Mouse (Mus musculus) stomach, postnatal 0 days (tissue): Measurements from ENCODE around the gene Sept9. TPM values are rescaled to one million over a fixed set of nuclear protein-coding genes. Genes with fewer than 3 reads are reported as not detected.
A peak's percentile ranks its signal among the peaks of the same experiment; 100 is the strongest.

ENCODE experiments used
- ATAC-seq: fragments of 200-750 bp; cut with Nextera tagmentation; 2 replicates; pipeline ENCODE4 v1.8.0; 2017; ENCODE audit not compliant: low FRiP score, low TSS enrichment
- DNase-seq: peaks from one replicate; pipeline ENCODE4 v3.0.0-alpha.2; 2016; ENCODE audit warnings: low spot score
- H3K27ac ChIP-seq: fragments of 300-500 bp; sonication (generic); replicated peaks from 2 replicates; pipeline ENCODE4 v1.5.1; 2014; ENCODE audit warnings: mild to moderate bottlenecking, control low read depth
- H3K27me3 ChIP-seq: fragments of 300-500 bp; sonication (generic); 2 replicates; pipeline ENCODE4 v1.6.1; 2014; ENCODE audit warnings: low read length; ENCODE audit not compliant: control insufficient read depth, insufficient read depth
- H3K36me3 ChIP-seq: fragments of 300-500 bp; sonication (generic); 2 replicates; pipeline ENCODE4 v1.6.1; 2014; ENCODE audit warnings: low read length, mixed read lengths; ENCODE audit not compliant: control insufficient read depth, insufficient read depth
- H3K4me1 ChIP-seq: fragments of 300-500 bp; sonication (generic); replicated peaks from 2 replicates; pipeline ENCODE4 v1.6.1; 2014; ENCODE audit warnings: antibody characterized with exemption; ENCODE audit not compliant: control insufficient read depth, insufficient read depth
- H3K4me2 ChIP-seq: fragments of 300-500 bp; sonication (generic); replicated peaks from 2 replicates; pipeline ENCODE4 v1.6.1; 2014; ENCODE audit warnings: low read depth, mild to moderate bottlenecking, control low read depth, moderate library complexity
- H3K4me3 ChIP-seq: fragments of 300-500 bp; sonication (generic); 2 replicates; pipeline ENCODE4 v1.5.1; 2014; ENCODE audit warnings: low read depth, low read length, control low read depth
- H3K9ac ChIP-seq: fragments of 300-500 bp; sonication (generic); 2 replicates; pipeline ENCODE4 v1.6.1; 2014; ENCODE audit warnings: mild to moderate bottlenecking, low read length, control low read depth, mixed read lengths
- H3K9me3 ChIP-seq: fragments of 300-500 bp; sonication (generic); 2 replicates; pipeline ENCODE4 v1.6.1; 2016; ENCODE audit warnings: low read length; ENCODE audit not compliant: control insufficient read depth
- CTCF ChIP-seq: IDR thresholded peaks from 2 replicates; pipeline ENCODE4 v1.5.1; 2016; ENCODE audit warnings: antibody characterized with exemption, low read depth, mild to moderate bottlenecking, moderate library complexity
- EP300 ChIP-seq: optimal IDR thresholded peaks from 2 replicates; pipeline ENCODE3; 2016; ENCODE audit warnings: antibody characterized with exemption
- WGBS: fragments of 180-500 bp; shearing (Covaris S2); extraction: QIAGEN DNeasy Blood & Tissue Kit; methylation state at CpG from one replicate; pipeline ENCODE4 v1.1.7; 2014; 5-methylcytosine and 5-hydroxymethylcytosine counted together
- polyA plus RNA-seq: library from polyadenylated mRNA; unstranded; fragments of >200 nt; fragmentation: Nextera tagmentation; extraction: Ambion mirVana; gene quantifications from 2 replicates; pipeline ENCODE4 v1.2.1, GENCODE M21; 2015

Gene Sept9
- polyA plus RNA-seq, 1 experiment from 2014 or later: 42.9 TPM

DNA sequence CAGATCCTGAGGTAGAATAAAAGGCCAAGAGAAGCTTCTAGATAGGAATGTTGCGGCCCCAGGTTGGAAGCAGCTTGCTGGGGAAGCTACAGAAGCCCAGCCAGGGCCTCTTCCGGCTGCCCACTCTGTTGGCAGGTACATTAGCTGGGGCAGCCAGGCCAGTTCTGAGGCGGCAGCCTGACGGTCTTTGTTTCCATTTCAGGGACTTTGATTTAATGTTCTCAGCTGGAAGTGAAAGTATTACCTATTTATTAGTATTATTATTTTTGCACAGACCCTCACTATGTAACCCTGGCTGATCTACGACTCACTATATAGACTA, 26.7 kb downstream of the Sept9 start:
- Histone ChIP-seq H3K9me3 (no peaks in the 10 kb centered on the region), H3K4me3 (no peak overlapping the region), H3K27ac (peak overlapping the region; percentile 49; the same call in 1 of the 2 replicates), H3K4me2 (no peak overlapping the region), H3K9ac (no peak overlapping the region), H3K36me3 (no peaks in the 10 kb centered on the region), H3K27me3 (no peaks in the 10 kb centered on the region), H3K4me1 (no peaks in the 10 kb centered on the region)
- DNase-seq: no peak
- ATAC-seq: no peak
- TF ChIP-seq EP300: no peak
- no peak for TF ChIP-seq CTCF
- 37% methylated on average over 5 of the region's 5 CpGs for WGBS

DNA sequence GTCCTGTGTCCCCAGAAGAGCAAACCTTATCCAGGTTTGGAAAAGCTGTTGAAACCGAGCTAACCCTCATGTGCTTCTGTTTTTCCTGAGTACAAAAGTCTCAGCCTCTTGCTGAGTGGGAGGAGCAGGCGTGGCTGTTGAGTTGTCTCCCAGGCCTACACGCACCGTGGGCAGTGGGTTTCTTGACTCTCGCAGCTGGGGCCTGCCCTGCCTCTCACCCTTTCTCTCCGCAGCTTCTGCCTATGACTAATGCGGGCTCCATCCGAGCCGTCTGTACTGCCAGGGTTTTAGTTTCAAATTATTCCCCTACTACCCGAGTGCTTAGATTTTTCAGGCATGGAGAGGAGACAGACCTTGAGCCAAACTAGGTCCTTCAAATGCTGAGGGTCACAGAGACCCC, 28.7 kb downstream of the Sept9 start:
- 42% methylated on average over 10 of the region's 10 CpGs for WGBS
- ATAC-seq (no peak), DNase-seq (no peak)
- Histone ChIP-seq H3K27me3 (no peaks in the 10 kb centered on the region), H3K27ac (no peak overlapping the region; the same call in 1 of the 2 replicates), H3K9me3 (no peaks in the 10 kb centered on the region), H3K4me2 (no peak overlapping the region), H3K4me1 (0 out of 2 replicates have a peak, but pooled peaks cover 3% of the 10 kb centered on the region), H3K4me3 (no peak overlapping the region), H3K36me3 (no peaks in the 10 kb centered on the region), H3K9ac (no peak overlapping the region)
- no peak for TF ChIP-seq CTCF
- no peak for TF ChIP-seq EP300

GRCm38 (mm10) chr11:117231551-117231950, 32.1 kb downstream of the Sept9 start:
- Histone ChIP-seq H3K36me3 (no peaks in the 10 kb centered on the region), H3K27me3 (no peaks in the 10 kb centered on the region), H3K4me1 (peaks cover 7% of the 10 kb centered on the region), H3K9ac (no peak overlapping the region), H3K4me3 (peak overlapping the region; percentile 34), H3K4me2 (peak overlapping the region; percentile 52), H3K9me3 (no peaks in the 10 kb centered on the region), H3K27ac (peak overlapping the region; percentile 65)
- 45% methylated on average over 11 of the region's 11 CpGs for WGBS
- ATAC-seq (peak; percentile 36; the same call in 1 of the 2 replicates), DNase-seq (no peak)
- TF ChIP-seq EP300 (no peak), CTCF (no peak)

- ATAC-seq (peak; percentile 35; the same call in 1 of the 2 replicates), DNase-seq (peak; percentile 50)
- no peak overlapping the region for H3K9ac ChIP-seq
- H3K4me1 ChIP-seq: peaks cover 7% of the 10 kb centered on the region
- H3K27ac ChIP-seq: peak overlapping the region; percentile 65
- H3K27me3 ChIP-seq: no peaks in the 10 kb centered on the region
- H3K36me3 ChIP-seq: no peaks in the 10 kb centered on the region
- 25% methylated on average over 19 of the region's 19 CpGs for WGBS
- H3K4me3 ChIP-seq: peak overlapping the region; percentile 34
- H3K9me3 ChIP-seq: no peaks in the 10 kb centered on the region
- TF ChIP-seq EP300 (no peak), CTCF (no peak)
- H3K4me2 ChIP-seq: peak overlapping the region; percentile 52
These were observed 32.6 kb downstream of the Sept9 start for GRCm38 (mm10) chr11:117232032-117232431.

DNA sequence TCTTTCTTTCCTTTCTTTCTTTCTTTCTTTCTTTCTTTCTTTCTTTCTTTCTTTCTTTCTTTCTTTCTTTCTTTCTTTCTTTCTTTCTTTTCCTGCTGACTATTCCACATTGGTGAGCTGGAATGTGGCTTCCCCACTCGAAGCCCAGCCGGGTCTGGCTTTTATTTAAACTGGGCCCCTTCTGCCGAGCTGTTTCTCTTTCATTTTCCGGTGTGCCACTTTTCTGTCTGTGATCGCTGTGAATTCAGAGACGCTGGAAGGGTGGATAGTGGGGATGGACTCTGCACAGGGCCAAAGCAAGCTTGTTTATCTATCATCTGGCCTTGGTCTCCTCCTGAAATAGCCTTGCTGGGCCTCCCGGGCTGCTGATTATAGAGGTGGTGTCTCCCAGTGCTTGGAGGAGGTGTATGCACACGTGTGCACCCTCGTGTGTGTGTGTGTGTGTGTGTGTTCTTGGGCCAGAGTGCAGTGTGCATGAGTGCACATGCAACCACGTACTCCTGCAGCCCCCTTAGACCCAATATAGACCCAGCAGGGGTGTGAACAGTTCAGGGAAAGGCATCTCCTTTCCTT, 33.5 kb downstream of the Sept9 start:
- no peak for ATAC-seq
- TF ChIP-seq CTCF (no peak), EP300 (no peak)
- 30% methylated on average over 10 of the region's 10 CpGs for WGBS
- Histone ChIP-seq H3K4me2 (peak overlapping the region; percentile 52), H3K9ac (0 out of 2 replicates have a peak overlapping the region, but pooled peaks have one; percentile 27), H3K4me1 (peaks cover 7% of the 10 kb centered on the region), H3K4me3 (peak overlapping the region; percentile 34), H3K27me3 (no peaks in the 10 kb centered on the region), H3K27ac (no peak overlapping the region; the same call in 1 of the 2 replicates), H3K36me3 (no peaks in the 10 kb centered on the region), H3K9me3 (no peaks in the 10 kb centered on the region)
- DNase-seq: no peak

GRCm38 (mm10) chr11:117233818-117234217, 34.4 kb downstream of the Sept9 start:
- Histone ChIP-seq H3K27me3 (no peaks in the 10 kb centered on the region), H3K27ac (no peak overlapping the region), H3K9me3 (no peaks in the 10 kb centered on the region), H3K36me3 (no peaks in the 10 kb centered on the region), H3K4me3 (no peak overlapping the region), H3K9ac (no peak overlapping the region), H3K4me2 (no peak overlapping the region), H3K4me1 (peaks cover 7% of the 10 kb centered on the region)
- no peak for ATAC-seq
- 78% methylated on average over 8 of the region's 8 CpGs for WGBS
- no peak for DNase-seq
- TF ChIP-seq CTCF (no peak), EP300 (no peak)
